Mouse (Mus musculus) left cerebral cortex, postnatal 4 days (tissue): ENCODE measurements around the gene Tmem108. TPM values are rescaled to one million over a fixed set of nuclear protein-coding genes. Genes with fewer than 3 reads are reported as not detected.

ENCODE experiments used
- DNase-seq: peaks from one replicate; pipeline ENCODE4 v3.0.0-alpha.2; 2022
- intact Hi-C: fragments of 180-260 bp; cut with DNase I; formaldehyde crosslinking; loops from one replicate; pipeline ENCODE4 v1.15.1; 2025
- total RNA-seq, 2 experiments: library from RNA; stranded (reverse); gene quantifications; 2 replicates each; pipeline ENCODE4 v1.2.3; 2021

Gene Tmem108
- total RNA-seq: 10 to 100 TPM; 58.4 to 59.7 TPM

GRCm38 (mm10) chr9:103761647-103762084, at the start of gene Tmem108:
TSS of gene Tmem108 (minus strand) at chr9:103761837.
- DNase-seq: peak; percentile 95
- intact Hi-C loops: loop anchor here (2.0 to 5.0 kb wide), 2 partner anchors 71 to 137 kb away; no protein-coding TSS in a partner anchor

- intact Hi-C loops: no loop called here
- no peak for DNase-seq
Measured at GRCm38 (mm10) chr9:103789029-103789428, 27.4 kb upstream of the Tmem108 start.

- intact Hi-C loops: no loop called here
- no peak for DNase-seq
Measured at GRCm38 (mm10) chr9:103784156-103784555, 22.5 kb upstream of the Tmem108 start.

GRCm38 (mm10) chr9:103783276-103783675, 21.6 kb upstream of the Tmem108 start:
- no peak for DNase-seq
- intact Hi-C loops: no loop called here

- DNase-seq: no peak
- intact Hi-C loops: no loop called here
Measured at GRCm38 (mm10) chr9:103782306-103782705, 20.7 kb upstream of the Tmem108 start.

GRCm38 (mm10) chr9:103781407-103781806, 19.8 kb upstream of the Tmem108 start:
- no peak for DNase-seq
- intact Hi-C loops: no loop called here

- intact Hi-C loops: no loop called here
- DNase-seq: no peak
Measured at GRCm38 (mm10) chr9:103780598-103780997, 19.0 kb upstream of the Tmem108 start.

GRCm38 (mm10) chr9:103778185-103778584, 16.5 kb upstream of the Tmem108 start:
- no peak for DNase-seq
- intact Hi-C loops: loop anchor here (2.0 kb wide), 1 partner anchor 65 kb away; no protein-coding TSS in a partner anchor

GRCm38 (mm10) chr9:103761151-103761571, 476 bp downstream of the Tmem108 start:
- DNase-seq: peak; percentile 6
- intact Hi-C loops: loop anchor here (2.0 to 5.0 kb wide), 2 partner anchors 71 to 136 kb away; no protein-coding TSS in a partner anchor

- no peak for DNase-seq
- intact Hi-C loops: loop anchor here (2.0 to 5.0 kb wide), 2 partner anchors 72 to 136 kb away; no protein-coding TSS in a partner anchor
Measured at GRCm38 (mm10) chr9:103760356-103760755, 1.3 kb downstream of the Tmem108 start.

GRCm38 (mm10) chr9:103759829-103760228, 1.8 kb downstream of the Tmem108 start:
- intact Hi-C loops: loop anchor here (2.0 to 5.0 kb wide), 4 partner anchors 72 to 265 kb away; no protein-coding TSS in a partner anchor

GRCm38 (mm10) chr9:103758930-103759695, 2.5 kb downstream of the Tmem108 start:
- DNase-seq: peak; percentile 84
- intact Hi-C loops: loop anchor here (2.0 to 5.0 kb wide), 2 partner anchors 238 to 264 kb away; no protein-coding TSS in a partner anchor

More at GRCm38 (mm10) chr9:103759829-103760228, 1.8 kb downstream of the Tmem108 start:
- DNase-seq: no peak

GRCm38 (mm10) chr9:103758246-103758645, 3.4 kb downstream of the Tmem108 start:
- DNase-seq: no peak
- intact Hi-C loops: loop anchor here (2.0 to 5.0 kb wide), 2 partner anchors 239 to 263 kb away; no protein-coding TSS in a partner anchor

GRCm38 (mm10) chr9:103752618-103753017, 9.0 kb downstream of the Tmem108 start:
- intact Hi-C loops: no loop called here

GRCm38 (mm10) chr9:103751568-103751967, 10.1 kb downstream of the Tmem108 start:
- intact Hi-C loops: no loop called here
- DNase-seq: no peak

More at GRCm38 (mm10) chr9:103752618-103753017, 9.0 kb downstream of the Tmem108 start:
- no peak for DNase-seq

- intact Hi-C loops: no loop called here
- no peak for DNase-seq
Measured at GRCm38 (mm10) chr9:103750491-103750890, 11.1 kb downstream of the Tmem108 start.

- no peak for DNase-seq
- intact Hi-C loops: no loop called here
Measured at GRCm38 (mm10) chr9:103746598-103746997, 15.0 kb downstream of the Tmem108 start.

- DNase-seq: no peak
- intact Hi-C loops: no loop called here
Measured at GRCm38 (mm10) chr9:103740145-103740544, 21.5 kb downstream of the Tmem108 start.

GRCm38 (mm10) chr9:103739062-103739461, 22.6 kb downstream of the Tmem108 start:
- intact Hi-C loops: no loop called here
- DNase-seq: no peak

- intact Hi-C loops: no loop called here
- DNase-seq: no peak
Measured at GRCm38 (mm10) chr9:103729716-103730115, 31.9 kb downstream of the Tmem108 start.

- intact Hi-C loops: no loop called here
- DNase-seq: no peak
Measured at GRCm38 (mm10) chr9:103726751-103727462, 34.7 kb downstream of the Tmem108 start.
